Mouse (Mus musculus): Measurements from ENCODE around the gene 4930579F01Rik. TPM values are rescaled to one million over a fixed set of nuclear protein-coding genes. Genes with fewer than 3 reads are reported as not detected.
A peak's percentile ranks its signal among the peaks of the same experiment; 100 is the strongest.

The 4930579F01Rik gene
- polyA plus RNA-seq, 1 experiment from 2014 or later, result not detected

DNA sequence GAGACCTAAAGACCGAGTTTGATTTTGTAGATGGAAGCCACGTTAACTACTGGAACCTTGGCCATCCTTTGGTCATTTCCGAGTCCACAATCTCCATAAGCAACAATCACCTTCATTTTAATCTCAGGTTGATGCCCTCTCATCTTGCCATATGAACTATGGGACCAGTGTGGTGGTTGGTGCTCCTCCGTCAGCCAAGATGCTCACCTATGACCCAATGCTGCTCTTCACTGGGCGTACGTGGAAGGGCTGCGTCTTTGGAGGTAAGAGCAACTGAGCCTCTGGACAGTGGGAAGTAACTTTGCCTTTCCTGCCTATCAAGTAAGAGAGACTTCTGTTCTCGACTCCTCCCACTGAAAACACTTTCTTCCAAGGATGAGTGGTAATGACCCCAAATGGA, 34.2 kb upstream of the 4930579F01Rik start:
- no peaks in the 10 kb centered on the region for H3K27me3 ChIP-seq (replicated peaks; ENCODE audit: insufficient read depth, low read length)
- no peak for DNase-seq (ENCODE audit: low spot score)
- no peak overlapping the region for H3K27ac ChIP-seq (ENCODE audit: low read length)
- TF ChIP-seq CTCF (IDR thresholded peaks at IDR 0.05), result no peak
- TF ChIP-seq EP300 (IDR thresholded peaks at IDR 0.05), result no peak
- H3K4me2 ChIP-seq (replicated peaks; ENCODE audit: low read depth, low read length), result no peak overlapping the region
- WGBS, result 94% methylated on average over 8 of the region's 8 CpGs
- no peak for ATAC-seq
- no peaks in the 10 kb centered on the region for H3K9me3 ChIP-seq (ENCODE audit: low read length)
- H3K9ac ChIP-seq (replicated peaks; ENCODE audit: low read depth), result no peak overlapping the region
- H3K4me1 ChIP-seq (ENCODE audit: insufficient read depth, low read depth, low read length), result no peaks in the 10 kb centered on the region
- H3K4me3 ChIP-seq (ENCODE audit: low read depth, low read length), result no peak overlapping the region
- H3K36me3 ChIP-seq (ENCODE audit: insufficient read depth, low read length), result no peaks in the 10 kb centered on the region

GRCm38 (mm10) chr3:138227082-138227481, 33.5 kb upstream of the 4930579F01Rik start:
- Histone ChIP-seq H3K4me3 (ENCODE audit: low read depth, low read length) (no peak overlapping the region), H3K27me3 (replicated peaks; ENCODE audit: insufficient read depth, low read length) (no peaks in the 10 kb centered on the region), H3K27ac (ENCODE audit: low read length) (no peak overlapping the region), H3K36me3 (ENCODE audit: insufficient read depth, low read length) (no peaks in the 10 kb centered on the region), H3K4me2 (replicated peaks; ENCODE audit: low read depth, low read length) (no peak overlapping the region), H3K9ac (replicated peaks; ENCODE audit: low read depth) (no peak overlapping the region), H3K4me1 (ENCODE audit: insufficient read depth, low read depth, low read length) (no peaks in the 10 kb centered on the region), H3K9me3 (ENCODE audit: low read length) (no peaks in the 10 kb centered on the region)
- WGBS, result 80% methylated on average over 2 of the region's 2 CpGs
- DNase-seq (ENCODE audit: low spot score) (no peak), ATAC-seq (no peak)
- no peak for TF ChIP-seq CTCF (IDR thresholded peaks at IDR 0.05)
- TF ChIP-seq EP300 (IDR thresholded peaks at IDR 0.05), result no peak

GRCm38 (mm10) chr3:138226476-138226875, 32.9 kb upstream of the 4930579F01Rik start:
- H3K27ac ChIP-seq (ENCODE audit: low read length), result no peak overlapping the region
- H3K4me3 ChIP-seq (ENCODE audit: low read depth, low read length), result no peak overlapping the region
- ATAC-seq, result no peak
- H3K9ac ChIP-seq (replicated peaks; ENCODE audit: low read depth), result no peak overlapping the region
- DNase-seq (ENCODE audit: low spot score), result no peak
- no peak for TF ChIP-seq EP300 (IDR thresholded peaks at IDR 0.05)
- no peak for TF ChIP-seq CTCF (IDR thresholded peaks at IDR 0.05)
- H3K27me3 ChIP-seq (replicated peaks; ENCODE audit: insufficient read depth, low read length), result no peaks in the 10 kb centered on the region
- 96% methylated on average over 6 of the region's 6 CpGs for WGBS
- H3K4me2 ChIP-seq (replicated peaks; ENCODE audit: low read depth, low read length), result no peak overlapping the region
- H3K36me3 ChIP-seq (ENCODE audit: insufficient read depth, low read length), result no peaks in the 10 kb centered on the region
- H3K9me3 ChIP-seq (ENCODE audit: low read length), result no peaks in the 10 kb centered on the region
- no peaks in the 10 kb centered on the region for H3K4me1 ChIP-seq (ENCODE audit: insufficient read depth, low read depth, low read length)

GRCm38 (mm10) chr3:138225853-138226252, 32.2 kb upstream of the 4930579F01Rik start:
- no peak overlapping the region for H3K27ac ChIP-seq (ENCODE audit: low read length)
- TF ChIP-seq CTCF (IDR thresholded peaks at IDR 0.05) (no peak), EP300 (IDR thresholded peaks at IDR 0.05) (no peak)
- peak; percentile 11 for DNase-seq (ENCODE audit: low spot score)
- H3K4me3 ChIP-seq (ENCODE audit: low read depth, low read length), result no peak overlapping the region
- ATAC-seq, result peak; percentile 25; the same call in 1 of the 2 replicates
- no peaks in the 10 kb centered on the region for H3K4me1 ChIP-seq (ENCODE audit: insufficient read depth, low read depth, low read length)
- H3K36me3 ChIP-seq (ENCODE audit: insufficient read depth, low read length), result no peaks in the 10 kb centered on the region
- H3K27me3 ChIP-seq (replicated peaks; ENCODE audit: insufficient read depth, low read length), result no peaks in the 10 kb centered on the region
- H3K4me2 ChIP-seq (replicated peaks; ENCODE audit: low read depth, low read length), result no peak overlapping the region
- no peaks in the 10 kb centered on the region for H3K9me3 ChIP-seq (ENCODE audit: low read length)
- WGBS, result 37% methylated on average over 7 of the region's 7 CpGs
- no peak overlapping the region for H3K9ac ChIP-seq (replicated peaks; ENCODE audit: low read depth)

DNA sequence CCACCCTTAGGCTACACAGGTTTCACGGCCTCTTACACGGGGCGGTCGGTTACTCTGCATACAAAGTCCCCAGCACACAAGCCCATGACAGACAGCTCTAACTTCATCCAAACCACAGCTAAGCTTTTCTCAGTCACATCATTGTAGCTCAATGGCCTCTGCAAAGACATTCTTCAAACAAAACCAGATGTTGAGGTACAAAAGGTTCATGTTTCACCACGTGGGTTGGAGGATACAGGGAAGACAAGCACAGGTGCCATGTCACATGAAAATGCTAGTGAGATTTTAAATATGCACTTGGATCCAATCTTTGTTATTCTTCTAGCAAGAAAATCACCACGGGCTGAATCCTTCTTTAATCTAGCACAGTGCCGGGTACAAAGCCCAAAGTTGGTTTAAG, 31.7 kb upstream of the 4930579F01Rik start:
- 73% methylated on average over 7 of the region's 7 CpGs for WGBS
- Histone ChIP-seq H3K9me3 (ENCODE audit: low read length) (no peaks in the 10 kb centered on the region), H3K36me3 (ENCODE audit: insufficient read depth, low read length) (no peaks in the 10 kb centered on the region), H3K9ac (replicated peaks; ENCODE audit: low read depth) (no peak overlapping the region), H3K4me2 (replicated peaks; ENCODE audit: low read depth, low read length) (no peak overlapping the region), H3K4me3 (ENCODE audit: low read depth, low read length) (no peak overlapping the region), H3K27me3 (replicated peaks; ENCODE audit: insufficient read depth, low read length) (no peaks in the 10 kb centered on the region), H3K27ac (ENCODE audit: low read length) (no peak overlapping the region), H3K4me1 (ENCODE audit: insufficient read depth, low read depth, low read length) (no peaks in the 10 kb centered on the region)
- no peak for TF ChIP-seq EP300 (IDR thresholded peaks at IDR 0.05)
- TF ChIP-seq CTCF (IDR thresholded peaks at IDR 0.05), result no peak
- no peak for ATAC-seq
- DNase-seq (ENCODE audit: low spot score), result no peak

DNA sequence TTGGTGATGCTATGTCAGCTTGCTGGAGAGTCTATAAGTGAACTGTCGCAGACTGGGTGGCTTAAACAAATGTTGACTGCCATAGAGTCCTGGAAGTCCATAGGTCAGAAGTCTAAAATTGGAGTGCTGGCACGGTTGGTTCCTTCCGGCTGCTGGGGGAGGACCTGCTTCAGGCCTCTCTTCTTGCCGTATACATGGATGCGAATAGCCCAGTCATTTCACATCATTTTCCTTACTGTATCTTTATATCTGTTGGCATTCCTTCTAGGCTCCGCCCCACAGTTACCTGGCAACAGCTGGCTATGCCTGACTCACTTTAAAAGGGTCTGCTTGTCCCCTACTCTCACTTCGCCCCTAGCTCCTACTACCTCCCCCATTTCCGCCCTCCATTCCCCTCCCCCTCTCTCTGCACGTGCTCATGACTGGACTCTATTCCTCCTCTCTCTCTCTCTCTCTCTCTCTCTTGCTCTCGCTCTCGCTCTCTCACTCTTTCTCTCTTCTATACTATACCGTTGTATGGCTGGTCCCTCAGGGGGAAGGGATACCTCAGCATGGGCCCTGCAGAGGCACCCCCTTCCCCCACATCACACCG, 30.8 kb upstream of the 4930579F01Rik start:
- no peaks in the 10 kb centered on the region for H3K4me1 ChIP-seq (ENCODE audit: insufficient read depth, low read depth, low read length)
- TF ChIP-seq CTCF (IDR thresholded peaks at IDR 0.05) (no peak), EP300 (IDR thresholded peaks at IDR 0.05) (no peak)
- no peak overlapping the region for H3K4me3 ChIP-seq (ENCODE audit: low read depth, low read length)
- ATAC-seq, result no peak
- H3K36me3 ChIP-seq (ENCODE audit: insufficient read depth, low read length), result no peaks in the 10 kb centered on the region
- 83% methylated on average over 13 of the region's 13 CpGs for WGBS
- no peak overlapping the region for H3K27ac ChIP-seq (ENCODE audit: low read length)
- H3K9ac ChIP-seq (replicated peaks; ENCODE audit: low read depth), result no peak overlapping the region
- H3K27me3 ChIP-seq (replicated peaks; ENCODE audit: insufficient read depth, low read length), result no peaks in the 10 kb centered on the region
- no peak for DNase-seq (ENCODE audit: low spot score)
- no peak overlapping the region for H3K4me2 ChIP-seq (replicated peaks; ENCODE audit: low read depth, low read length)
- no peaks in the 10 kb centered on the region for H3K9me3 ChIP-seq (ENCODE audit: low read length)

DNA sequence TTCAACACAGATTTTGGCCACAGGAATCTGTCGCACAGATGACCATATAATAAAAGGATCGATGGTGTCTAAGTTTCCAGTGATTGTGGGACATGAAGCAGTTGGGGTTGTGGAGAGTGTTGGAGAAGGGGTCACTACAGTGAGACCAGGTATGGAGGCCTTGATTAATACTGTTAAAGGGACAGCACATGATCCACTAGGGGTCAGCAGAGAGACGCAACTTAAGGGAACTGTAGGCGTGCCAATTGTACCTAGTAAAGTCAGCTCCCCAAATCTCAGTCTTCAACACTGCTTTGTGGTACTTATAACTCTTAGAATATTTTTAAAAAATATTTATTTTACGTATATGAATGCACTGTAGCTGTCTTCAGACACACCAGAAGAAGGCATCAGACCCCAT, 29.3 kb upstream of the 4930579F01Rik start:
- Histone ChIP-seq H3K9me3 (ENCODE audit: low read length) (no peaks in the 10 kb centered on the region), H3K27me3 (replicated peaks; ENCODE audit: insufficient read depth, low read length) (no peaks in the 10 kb centered on the region), H3K4me3 (ENCODE audit: low read depth, low read length) (no peak overlapping the region), H3K36me3 (ENCODE audit: insufficient read depth, low read length) (no peaks in the 10 kb centered on the region), H3K27ac (ENCODE audit: low read length) (no peak overlapping the region), H3K4me2 (replicated peaks; ENCODE audit: low read depth, low read length) (no peak overlapping the region), H3K4me1 (ENCODE audit: insufficient read depth, low read depth, low read length) (no peaks in the 10 kb centered on the region), H3K9ac (replicated peaks; ENCODE audit: low read depth) (no peak overlapping the region)
- TF ChIP-seq CTCF (IDR thresholded peaks at IDR 0.05) (peak; percentile 85), EP300 (IDR thresholded peaks at IDR 0.05) (no peak)
- ATAC-seq (peak; percentile 65), DNase-seq (ENCODE audit: low spot score) (peak; percentile 80)
- WGBS, result 49% methylated on average over 5 of the region's 5 CpGs

Measured in lung, postnatal 0 days (tissue).